Mouse (Mus musculus) adrenal gland, adult 18-20 months (tissue): ENCODE measurements around the gene Ift22. TPM values are rescaled to one million over a fixed set of nuclear protein-coding genes. Genes with fewer than 3 reads are reported as not detected.
"Not testable (repeated sequence)": the region's sequence is repeated elsewhere in the genome, so short reads cannot be mapped to it uniquely, and the experiment has no call there.

ENCODE experiments used
- DNase-seq, 2 experiments: peaks; one replicate each; pipeline ENCODE4 v3.0.0; 2021 to 2022; ENCODE audit warnings: low spot score in 2 of 2
- total RNA-seq, 2 experiments: library from RNA; stranded (reverse); gene quantifications; 1 replicate in 1 of 2; 2 replicates in 1 of 2; pipeline ENCODE4 v1.2.3; 2021

Ift22 gene
- total RNA-seq, 2 experiments from 2014 or later = 26.0 to 34.6 TPM

DNA sequence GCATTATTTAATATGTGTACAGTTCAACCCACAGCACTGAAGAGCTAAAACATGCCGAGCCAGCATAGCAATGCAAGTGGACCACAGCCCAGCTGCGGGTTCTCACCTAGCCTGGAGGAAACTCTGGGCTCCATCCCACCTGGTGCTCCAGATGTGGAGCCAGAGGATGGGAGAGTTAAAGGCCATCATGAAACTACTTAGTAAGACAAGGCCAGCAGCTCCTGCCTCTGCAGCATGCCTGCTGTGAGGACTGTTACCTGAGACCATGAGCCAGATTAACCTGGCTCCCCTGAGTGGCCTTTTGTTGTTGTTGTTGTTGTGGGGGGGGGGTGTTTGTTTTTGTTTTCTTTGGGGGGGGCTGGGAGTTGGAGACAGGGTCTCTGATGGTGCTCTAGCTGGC lies 35.4 kb downstream of the Ift22 start:
- DNase-seq = no peak

DNA sequence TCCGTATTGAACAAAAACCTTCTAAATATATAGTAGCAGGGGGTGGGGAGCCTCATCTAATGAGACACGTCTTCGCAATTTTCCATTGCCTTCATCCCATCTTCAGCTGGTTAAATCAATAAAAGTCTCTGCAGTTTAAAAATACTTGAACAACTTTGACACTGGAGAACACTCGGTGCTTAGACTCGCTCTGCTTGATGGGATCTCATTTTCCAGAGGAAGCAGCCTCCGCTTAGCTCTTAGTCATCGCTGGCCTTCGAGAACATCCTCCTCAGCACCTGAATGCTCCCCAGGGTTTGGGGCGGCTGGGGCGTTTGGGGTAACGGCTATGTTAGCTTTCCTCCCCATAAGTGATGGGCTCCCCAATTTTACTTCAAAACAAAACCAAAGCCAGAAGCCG lies 37.1 kb downstream of the Ift22 start:
- DNase-seq = no peak

DNA sequence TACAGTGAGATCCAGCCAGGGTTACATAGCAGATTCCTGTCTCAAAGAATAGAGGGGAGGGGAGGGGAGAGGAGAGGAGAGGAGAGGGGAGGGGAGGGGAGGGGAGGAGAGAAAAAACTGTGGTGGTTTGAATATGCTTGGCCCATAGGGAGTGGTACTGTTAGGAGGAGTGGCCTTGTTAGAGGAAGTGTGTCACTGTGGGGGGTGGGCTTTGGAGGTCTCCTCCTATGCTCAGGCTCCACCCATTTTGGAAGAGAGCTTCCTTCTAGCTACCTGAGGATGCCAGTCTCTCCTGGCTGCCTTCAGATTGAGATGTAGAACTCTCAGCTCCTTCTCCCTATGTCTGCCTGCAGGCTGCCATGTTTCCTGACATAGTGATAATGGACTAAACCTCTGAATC lies 39.9 kb downstream of the Ift22 start:
- no peak for DNase-seq

DNA sequence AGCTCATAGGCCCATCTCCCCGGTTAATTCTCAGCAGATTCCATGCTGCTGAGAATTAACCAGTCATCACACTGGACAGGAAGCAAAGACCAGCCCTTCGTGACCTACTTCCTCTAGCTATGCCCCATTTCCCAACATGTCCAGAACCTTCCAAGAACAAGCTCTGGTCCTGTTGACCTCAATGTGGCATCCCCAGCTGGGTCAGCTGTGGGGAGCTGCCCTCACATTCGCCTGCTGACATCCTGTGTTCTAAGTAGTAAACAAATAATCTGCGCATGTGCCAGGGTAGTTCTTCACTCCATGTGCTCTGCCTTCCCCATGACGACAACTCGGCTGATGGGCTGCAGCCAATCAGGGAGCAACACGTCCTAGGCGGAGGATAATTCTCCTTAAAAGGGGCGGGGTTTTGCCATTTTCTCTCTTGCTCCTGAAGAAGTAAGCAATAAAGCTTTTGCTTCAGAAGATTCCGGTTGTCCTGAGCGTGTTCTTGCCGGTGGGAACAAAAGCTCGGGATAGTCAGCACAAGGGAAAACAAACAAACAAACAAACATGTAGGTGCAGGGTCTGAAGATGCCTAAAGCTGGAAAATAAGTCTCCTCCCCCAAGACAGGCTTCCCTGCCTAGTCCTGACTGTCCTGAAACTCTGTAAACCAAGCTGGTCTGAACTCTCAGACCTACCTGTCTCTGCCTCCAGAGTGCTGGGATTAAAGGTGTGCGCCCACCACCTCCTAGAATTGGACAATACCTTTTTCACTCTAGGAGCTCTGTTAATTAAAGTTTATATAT lies 41.8 kb downstream of the Ift22 start:
- DNase-seq = not testable (repeated sequence)

DNA sequence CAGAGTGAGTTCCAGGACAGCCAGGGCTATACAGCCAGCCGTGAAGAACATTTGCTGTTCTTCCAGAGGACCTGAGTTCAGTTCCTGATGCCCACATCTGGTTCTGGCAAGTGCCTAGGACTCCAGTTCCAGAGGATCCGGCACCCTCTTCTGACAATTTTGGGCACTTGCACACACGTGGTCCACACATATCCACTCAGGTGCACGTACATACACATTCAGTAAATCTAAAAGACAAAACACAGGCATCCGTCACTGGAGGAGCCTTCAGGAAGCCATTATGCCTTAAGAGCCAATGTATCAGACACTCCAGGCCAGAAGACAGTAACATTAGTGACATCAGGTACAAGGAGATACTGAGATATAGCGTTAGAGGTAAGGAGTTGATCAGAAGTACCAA lies 42.6 kb downstream of the Ift22 start:
- DNase-seq = no peak

DNA sequence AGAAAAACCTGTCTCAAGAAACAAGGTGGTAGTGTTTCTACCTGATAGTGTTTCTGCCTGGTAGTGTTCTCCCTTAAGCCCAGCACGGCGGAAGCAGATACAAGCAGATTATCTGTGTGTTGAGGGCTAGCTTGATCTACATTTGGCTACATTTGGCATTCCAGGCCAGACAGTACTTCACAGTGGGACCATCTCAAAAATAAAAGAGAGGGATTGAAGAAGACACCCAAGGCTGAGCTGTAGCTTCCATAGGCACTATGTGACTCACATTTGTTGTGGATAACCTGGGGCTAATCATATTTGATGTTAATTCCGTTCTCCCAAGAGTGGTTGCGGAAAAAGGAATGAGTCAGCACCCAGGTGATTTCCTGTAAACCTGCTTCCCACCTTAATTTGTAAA lies 44.2 kb downstream of the Ift22 start:
- no peak for DNase-seq

DNA sequence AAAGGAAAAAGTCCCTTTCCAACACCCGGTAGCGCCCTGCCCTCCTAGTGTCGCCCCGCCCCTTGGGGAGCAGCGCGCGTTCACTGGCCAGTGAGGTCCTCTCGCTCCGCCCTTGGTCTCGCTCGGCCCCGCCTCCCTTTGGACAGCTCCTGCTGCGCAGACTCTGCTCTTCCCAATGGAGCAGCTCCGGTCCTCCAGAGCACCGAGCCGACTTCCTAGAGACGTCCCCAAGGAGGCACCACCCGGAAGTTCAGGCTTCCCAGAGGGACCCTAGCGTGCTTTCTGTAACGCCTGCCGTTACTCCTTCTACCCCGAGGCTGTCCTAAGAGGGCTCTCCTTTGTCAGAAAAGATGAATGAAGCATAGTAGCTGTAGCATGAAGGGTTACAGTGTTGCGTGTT lies 45.1 kb downstream of the Ift22 start, which contains the start of gene Fis1:
Fis1 (plus strand) TSS at position 261 of the 400 bp plus-strand sequence.
- DNase-seq = peak; percentile 89 to 91

DNA sequence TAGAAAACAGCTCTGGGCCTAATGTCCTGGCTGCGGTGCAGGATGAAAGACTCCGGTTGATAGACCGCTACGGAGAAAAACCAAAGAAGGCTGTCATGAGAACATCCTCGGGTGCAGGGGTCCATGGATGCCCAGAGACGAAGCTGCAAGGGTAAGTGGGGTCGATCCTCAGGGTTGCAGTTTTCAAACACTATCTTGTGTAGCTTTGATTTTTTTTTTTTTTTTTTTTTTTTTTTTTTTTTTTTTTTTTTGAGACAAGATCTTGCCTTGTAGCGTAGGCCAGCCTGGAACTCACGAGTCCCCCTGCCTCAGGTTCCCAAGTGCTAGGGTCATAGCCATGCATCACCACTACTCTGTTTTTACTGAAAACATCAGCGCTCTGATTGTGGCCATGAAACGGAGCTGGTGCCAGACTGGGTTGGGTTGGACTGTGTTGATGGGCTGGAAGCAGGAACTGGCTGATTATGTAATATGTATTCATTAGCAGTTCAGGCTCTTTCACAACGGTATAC lies 45.5 kb downstream of the Ift22 start:
- no peak for DNase-seq

DNA sequence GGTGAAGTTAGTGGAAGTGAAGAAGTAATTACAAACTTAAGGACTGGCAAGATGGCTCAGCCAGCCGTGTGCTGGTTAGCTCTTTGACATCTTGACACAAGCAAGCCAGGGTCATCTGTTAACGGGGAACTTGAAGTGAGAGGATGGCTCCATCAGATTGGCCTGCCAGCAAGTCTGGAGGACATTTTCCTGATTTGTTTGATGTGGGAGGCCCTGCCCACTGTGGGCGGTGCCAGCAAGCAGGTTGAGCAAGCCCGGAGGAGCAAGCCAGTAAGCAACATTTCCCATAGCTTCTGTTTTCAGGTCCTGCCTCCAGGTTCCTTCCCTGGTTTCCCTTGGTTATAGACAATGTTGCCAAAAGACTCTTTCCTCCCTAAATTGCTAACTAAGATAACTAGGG lies 47.7 kb downstream of the Ift22 start:
- no peak for DNase-seq

DNA sequence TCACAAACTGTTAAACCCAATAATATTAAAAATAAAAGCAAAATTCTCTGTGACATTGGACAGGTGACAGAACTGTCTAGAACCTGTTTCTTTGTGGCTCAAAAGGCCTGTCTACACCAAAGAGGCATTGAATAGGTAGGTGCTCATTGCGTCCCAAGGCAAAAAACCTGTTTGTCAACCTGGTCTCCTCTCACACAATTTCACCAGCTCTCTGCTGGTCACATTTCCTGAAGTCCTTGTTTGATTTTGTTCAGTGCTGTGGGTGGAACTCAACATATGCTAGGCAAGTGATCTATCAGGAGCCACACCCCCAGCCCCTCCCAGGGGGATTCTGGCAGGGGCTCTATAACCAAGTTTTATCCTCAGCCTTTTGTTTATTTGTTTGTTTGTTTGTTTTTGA lies 49.3 kb downstream of the Ift22 start:
- DNase-seq = no peak

DNA sequence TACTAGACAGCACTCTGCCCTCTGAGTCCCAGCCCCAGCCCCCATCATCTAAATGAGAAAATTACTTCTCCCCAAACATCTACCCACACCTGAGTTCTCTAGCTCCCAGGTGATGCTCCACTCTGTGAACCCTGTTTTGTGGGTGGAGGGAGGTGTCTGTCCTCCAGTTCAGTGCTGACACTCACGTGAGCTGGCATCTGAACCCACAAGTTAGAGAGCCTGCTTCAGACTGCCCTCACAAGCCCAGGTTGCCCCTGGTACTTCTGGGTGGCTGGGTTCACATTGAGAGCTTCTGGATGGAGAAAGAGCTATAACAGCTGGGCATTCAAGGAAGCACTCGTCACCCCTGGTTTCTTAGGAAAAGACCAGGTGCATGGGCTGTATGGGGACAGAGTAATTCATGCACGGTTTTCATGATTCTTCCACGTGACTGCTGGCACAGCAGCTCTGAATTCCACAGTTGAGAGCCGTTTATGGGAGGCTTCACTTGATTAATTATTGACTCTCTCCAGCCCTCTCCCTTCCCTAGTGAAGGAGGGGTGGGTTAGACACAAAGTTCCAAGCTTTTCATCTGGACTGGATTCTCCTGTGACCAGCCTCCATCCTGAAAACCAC lies 51.1 kb downstream of the Ift22 start:
- no peak for DNase-seq

DNA sequence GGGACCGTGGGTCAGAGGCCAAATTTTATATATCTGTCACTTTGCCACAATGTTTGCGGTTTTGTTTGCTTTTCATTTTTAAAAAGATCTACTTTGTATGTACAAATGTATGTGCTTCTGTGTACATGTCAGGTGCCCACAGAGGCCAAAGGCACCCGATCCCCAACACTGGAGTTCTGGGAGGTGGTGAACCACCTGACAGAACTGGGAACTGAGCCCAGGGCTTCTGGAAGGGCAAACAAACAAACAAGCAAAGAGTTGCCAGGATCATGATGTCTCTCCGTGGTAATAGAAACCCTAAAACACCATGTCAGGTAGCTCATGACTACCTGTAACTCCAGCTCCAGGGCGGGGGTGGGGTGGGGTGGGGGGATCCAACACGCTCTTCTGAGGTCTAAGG lies 52.1 kb downstream of the Ift22 start:
- DNase-seq = no peak

DNA sequence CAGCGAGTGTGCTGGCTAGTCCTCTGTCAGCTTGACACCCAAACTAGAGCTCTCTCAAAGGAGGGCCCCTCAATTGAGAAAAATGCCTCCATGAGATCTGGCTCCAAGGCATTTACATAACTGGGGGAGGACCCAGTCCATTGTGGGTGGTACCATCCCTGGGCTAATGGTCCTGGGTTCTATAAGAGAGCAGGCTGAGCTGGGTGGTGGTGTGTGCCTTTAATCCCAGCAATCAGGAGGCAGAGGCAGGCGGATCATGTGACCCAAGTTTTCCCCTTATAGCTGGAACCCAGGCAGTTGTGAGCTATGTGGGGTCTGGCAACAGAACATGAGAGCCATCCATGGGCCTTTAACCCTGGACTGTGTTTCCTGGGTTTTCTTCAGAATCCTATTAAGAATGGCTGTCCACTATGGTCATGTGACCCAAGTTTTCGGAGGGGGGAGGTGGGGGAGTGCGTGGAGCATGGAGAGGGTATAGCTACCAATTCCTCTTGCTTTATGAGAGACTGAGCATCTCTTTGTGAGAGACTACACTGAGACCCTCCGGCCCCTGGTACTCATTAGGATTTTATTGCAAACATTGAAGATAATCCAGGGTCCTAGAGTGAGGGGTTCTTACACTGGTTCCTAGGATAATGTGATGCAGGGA lies 53.5 kb downstream of the Ift22 start:
- DNase-seq = no peak

DNA sequence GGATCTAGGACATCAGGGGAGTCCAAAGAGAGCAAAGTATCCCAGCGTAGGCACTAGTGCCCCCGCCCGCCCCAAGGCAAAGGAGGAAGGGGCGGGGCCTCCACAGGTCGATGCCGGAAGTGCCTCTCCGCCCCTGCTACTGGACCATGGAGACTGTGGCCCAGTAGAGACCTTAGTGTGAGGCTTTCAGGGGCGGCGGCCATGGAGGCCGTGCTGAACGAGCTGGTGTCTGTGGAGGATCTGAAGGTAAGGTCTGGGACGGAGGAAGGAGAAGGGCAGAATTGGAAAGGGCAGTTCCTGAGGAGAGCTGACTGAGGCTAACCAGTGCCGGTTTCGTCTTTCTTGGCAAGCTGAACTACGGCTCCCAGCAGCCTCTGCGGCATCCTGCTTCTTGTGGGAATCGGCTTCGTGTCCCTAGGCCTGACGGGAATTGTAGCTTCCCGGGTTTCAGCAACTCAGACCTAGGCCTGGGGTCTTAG lies 54.1 kb downstream of the Ift22 start:
- DNase-seq = peak; percentile 81 to 82

DNA sequence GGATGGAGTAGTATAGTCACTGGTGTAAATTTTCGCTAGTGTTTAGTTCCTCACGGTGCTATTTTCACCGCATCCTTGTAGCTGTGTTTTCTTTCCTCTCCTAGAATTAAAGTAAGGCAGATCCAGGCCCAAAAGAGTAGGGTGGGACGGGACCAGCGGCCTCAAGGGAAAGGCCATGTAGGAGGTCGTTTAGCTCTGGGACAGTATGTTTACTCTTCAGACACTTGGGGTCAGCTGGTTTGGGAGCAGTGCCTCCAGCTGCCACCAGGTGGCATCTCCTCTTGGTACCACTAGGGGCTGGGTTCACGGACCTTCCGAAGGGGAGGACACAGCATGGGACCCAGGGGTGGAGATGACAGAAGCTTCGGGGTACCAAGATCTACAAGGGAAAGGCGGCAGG lies 54.6 kb downstream of the Ift22 start:
- peak; percentile 73 to 80 for DNase-seq

DNA sequence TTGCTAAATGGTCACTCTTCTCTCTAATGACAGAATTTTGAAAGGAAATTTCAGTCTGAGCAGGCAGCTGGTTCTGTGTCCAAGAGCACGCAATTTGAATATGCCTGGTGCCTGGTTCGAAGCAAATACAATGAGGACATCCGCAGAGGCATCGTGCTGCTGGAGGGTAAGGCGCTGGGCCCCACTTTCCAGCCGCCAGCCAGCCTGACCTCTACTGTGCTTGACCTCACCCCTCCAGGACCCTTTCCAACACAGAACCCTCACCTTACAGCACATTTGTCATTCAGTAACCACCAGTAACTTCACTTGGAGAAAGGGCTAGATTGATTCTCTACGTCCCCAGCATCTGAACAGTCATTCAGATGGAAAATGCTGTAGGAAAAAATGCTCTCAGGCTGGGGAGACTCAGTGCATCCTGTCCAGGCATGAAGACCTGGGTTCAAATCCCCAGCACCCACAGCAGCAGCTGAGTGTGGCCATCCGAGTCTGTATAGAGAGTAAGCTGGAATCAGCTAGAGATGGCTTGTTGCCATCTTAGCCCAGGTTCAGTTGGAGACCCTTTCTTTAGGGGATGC lies 55.1 kb downstream of the Ift22 start:
- no peak for DNase-seq

Other genes with a start within 250 kb of the Ift22 start
- gene Myl10, start 215.0 kb upstream of the Ift22 start, total RNA-seq = not detected
- gene Col26a1, start 24.9 kb upstream of the Ift22 start, total RNA-seq = under 1 TPM in 1 of 2 experiments, not detected in 1; 0.60 TPM
- gene Fis1, start 45.1 kb downstream of the Ift22 start, total RNA-seq = 100 to 1,000 TPM; 184 to 185 TPM
- gene Cldn15, start 58.5 kb downstream of the Ift22 start, total RNA-seq = 10 to 100 TPM; 12.7 TPM
- gene Plod3, start 78.9 kb downstream of the Ift22 start, total RNA-seq = 10 to 100 TPM; 68.7 to 72.3 TPM
- 10 to 100 TPM; 87.2 to 93.5 TPM for gene Znhit1, start 79.9 kb downstream of the Ift22 start, total RNA-seq
- 10 to 100 TPM; 12.8 to 15.6 TPM for gene Vgf, start 118.2 kb downstream of the Ift22 start, total RNA-seq
- gene Ap1s1, start 138.0 kb downstream of the Ift22 start, total RNA-seq = 10 to 100 TPM; 90.6 to 96.8 TPM
- gene Serpine1, start 164.1 kb downstream of the Ift22 start, total RNA-seq = 10 to 100 TPM in 1 of 2 experiments, 1 to 10 TPM in 1; 3.3 to 17.1 TPM
- 10 to 100 TPM; 39.1 to 42.2 TPM for gene Trim56, start 208.1 kb downstream of the Ift22 start, total RNA-seq
- not detected for gene Muc3, start 241.2 kb downstream of the Ift22 start, total RNA-seq